Mouse (Mus musculus) T-helper 17 cell (primary cell): ENCODE data around the gene Ablim1.

Experiments used
- in situ Hi-C, 2 experiments: fragments of 300-600 bp; cut with MboI, MseI; formaldehyde crosslinking; loops; 1 replicate in 1 of 2; 2 replicates in 1 of 2; pipeline ENCODE4 v1.15.1; 2025; ENCODE audit warnings: high pct_unique_total_duplicates in 2 of 2

Gene Ablim1

DNA sequence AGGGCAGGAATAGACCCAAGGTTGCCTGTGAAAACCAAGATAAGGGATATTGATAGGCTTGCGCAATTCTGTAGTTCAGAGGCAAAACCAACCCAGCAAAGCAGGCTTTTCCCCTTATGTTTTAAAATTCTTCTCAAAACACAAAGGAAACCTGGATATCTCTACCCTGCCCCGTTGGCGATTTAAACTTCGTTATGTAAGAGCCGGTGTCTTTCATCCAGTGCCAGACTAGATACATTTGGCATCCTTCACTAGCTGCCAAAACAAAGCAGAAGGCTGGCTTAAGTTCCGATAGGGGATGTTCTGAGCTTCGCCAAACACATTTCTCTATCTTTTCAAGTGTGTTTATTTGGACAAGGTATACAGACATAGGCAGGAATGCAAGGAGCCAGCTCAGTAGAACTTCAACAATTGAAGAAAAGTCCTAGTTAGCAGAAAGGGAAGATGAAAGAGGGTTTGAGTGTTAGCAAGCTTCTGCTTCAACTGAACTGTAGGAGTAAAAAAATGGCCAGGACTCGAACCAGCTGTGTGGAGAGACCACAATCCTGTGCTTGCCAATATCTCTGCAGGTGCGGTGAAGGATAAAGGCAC lies 201.8 kb downstream of the Ablim1 start:
- in situ Hi-C loops: no loop called here

DNA sequence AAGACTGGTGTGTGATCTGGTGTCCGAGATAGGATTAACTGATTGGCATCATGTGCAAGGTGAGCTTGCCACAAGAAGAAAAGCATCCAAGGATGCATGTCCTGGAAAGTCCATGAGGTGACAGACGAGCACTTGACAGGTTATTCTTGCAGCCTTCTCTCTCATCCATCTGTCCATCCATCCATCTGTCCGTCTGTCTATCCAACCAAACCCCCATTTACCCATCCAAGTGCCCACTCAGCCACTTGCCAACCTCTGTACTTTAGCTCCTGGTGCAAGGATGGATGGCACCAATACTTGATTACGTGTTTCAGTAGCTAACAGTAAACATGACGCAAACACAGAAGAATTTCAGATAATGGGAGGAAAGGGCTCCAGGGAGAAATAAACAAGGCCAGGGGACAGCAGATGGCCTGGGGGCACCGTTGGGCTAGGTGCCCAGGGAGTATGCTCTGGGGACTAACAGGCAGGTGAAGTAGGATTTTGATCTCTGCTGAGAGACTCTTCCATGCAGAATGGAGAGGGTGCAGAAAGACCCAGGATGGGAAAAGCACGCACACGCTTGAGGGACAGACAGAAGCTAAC lies 202.4 kb downstream of the Ablim1 start:
- in situ Hi-C loops: no loop called here

DNA sequence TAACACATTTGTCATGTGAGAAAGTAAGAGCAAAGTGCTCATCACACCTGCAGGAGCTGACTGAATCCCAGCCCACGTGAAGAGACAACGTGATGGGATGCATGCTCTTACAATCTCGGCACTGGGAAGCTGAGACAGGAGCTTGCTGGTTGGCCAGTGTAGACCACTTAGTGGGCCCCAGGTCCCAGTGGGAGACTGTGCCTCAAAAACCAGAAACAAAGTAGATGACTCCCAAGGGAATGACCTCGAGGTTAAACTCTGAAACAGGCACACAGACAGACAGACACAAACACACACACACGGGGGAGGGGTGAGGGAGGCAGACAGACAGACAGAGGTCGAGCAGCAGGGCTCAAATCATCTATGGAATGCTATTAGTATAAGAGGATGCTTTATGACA lies 203.4 kb downstream of the Ablim1 start:
- in situ Hi-C loops: no loop called here

DNA sequence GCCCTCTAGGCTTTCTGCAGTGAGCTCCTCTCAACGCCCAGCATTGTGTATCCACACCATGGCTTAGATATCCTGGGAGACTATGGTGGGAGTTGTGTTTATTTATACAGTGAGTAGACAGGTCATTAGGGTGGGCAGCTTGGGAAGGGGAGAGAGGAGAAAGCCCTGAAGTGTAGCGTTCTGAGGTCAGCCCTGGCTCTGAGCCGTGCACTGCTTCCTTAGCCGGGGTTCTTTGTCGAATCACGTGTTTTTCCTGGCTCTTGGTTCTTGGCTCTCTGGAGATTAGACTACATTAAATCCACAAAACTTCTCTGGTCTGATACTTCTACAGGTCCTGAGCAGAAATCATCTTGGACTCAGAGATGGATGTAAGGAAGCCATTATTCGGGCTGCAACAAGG lies 205.1 kb downstream of the Ablim1 start:
- in situ Hi-C loops: loop anchor here in 1 of 2 experiments (5.0 kb wide), 1 partner anchor 42 kb away; no protein-coding TSS in a partner anchor

DNA sequence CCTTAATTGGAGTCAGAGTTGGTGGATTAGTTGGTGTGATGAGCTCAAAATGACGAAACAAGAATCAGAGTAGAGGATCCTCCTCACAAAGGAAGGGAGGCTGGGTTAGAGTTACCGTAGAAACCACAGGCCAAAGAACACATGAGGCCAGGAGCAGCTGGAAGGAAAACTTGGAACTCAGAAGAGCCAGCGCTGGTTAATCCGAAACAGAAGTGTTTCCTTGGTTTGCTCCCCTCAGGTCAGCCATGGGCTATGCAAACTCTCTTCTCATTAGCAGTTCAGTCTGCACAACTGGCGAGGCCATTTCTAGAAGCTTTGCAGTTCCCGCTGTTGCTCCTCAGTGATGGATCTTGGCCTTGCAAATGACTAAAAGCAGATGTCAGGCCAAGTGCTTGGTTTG lies 208.2 kb downstream of the Ablim1 start:
- in situ Hi-C loops: loop anchor here in 1 of 2 experiments (5.0 kb wide), 1 partner anchor 39 kb away; no protein-coding TSS in a partner anchor

DNA sequence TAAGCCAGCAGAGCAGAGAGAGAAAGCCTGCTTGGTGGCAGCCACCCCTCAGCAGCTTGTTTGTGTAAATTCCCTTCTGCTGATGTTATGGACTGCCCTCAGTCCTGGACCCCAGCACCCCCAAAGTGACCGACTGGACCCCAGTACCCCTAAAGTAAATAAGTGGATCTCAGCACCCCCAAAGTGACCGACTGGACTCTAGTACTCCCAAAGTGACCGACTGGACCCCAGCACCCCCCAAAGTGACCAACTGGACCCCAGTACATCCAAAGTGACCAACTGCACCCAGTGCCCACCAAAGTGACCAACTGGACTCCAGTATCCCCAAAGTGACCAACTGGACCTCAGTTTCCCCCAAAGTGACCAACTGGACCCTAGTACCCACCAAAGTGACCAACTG lies 208.7 kb downstream of the Ablim1 start:
- in situ Hi-C loops: loop anchor here in 1 of 2 experiments (5.0 kb wide), 1 partner anchor 39 kb away; no protein-coding TSS in a partner anchor

DNA sequence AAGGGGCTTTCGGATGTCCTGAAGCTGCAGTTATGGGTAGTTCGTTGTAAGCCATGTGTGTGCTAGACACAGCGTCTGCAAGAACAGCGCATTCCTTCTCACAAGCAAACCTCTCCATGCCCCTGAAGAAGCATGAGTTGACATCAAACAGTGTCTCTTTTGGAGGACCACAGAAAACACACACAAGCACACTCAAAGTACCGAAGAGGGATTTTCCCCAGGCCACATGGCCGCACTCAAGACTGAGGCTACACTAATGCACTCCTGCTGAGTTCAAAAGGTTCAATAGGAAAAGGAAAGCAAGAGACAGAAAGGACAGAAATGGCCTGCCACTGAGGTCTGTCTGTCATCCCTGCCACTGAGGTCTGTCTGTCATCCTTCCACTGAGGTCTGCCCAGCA lies 209.6 kb downstream of the Ablim1 start:
- in situ Hi-C loops: loop anchor here in 1 of 2 experiments (5.0 kb wide), 1 partner anchor 38 kb away; no protein-coding TSS in a partner anchor

DNA sequence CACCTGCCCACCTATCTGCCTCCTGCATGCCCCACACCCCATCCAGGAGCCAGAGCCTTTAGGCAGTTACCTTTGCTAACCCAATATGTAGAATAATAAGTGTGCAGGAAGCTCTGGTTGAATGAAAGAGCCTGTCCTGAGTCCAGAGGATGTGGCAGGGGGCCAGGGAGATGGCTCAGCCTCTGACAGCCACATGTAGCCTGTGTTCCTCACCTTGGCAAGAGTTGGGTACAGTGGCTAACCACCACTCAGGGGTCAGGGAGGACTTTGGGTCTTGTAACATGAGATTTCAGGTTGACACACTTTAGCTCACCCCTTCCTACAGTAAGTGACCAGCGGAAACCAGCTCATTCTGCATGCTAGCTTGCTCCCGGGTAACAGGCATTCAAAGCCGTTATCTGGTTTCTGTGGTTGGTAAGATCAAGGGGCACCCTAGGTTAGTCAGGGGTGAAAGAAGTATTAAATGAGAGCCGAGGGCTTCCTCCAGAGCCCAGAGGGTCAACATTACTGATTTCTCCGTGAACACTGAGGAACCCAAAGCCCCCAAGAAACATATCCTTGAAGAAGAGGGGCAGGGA lies 210.5 kb downstream of the Ablim1 start:
- in situ Hi-C loops: no loop called here

DNA sequence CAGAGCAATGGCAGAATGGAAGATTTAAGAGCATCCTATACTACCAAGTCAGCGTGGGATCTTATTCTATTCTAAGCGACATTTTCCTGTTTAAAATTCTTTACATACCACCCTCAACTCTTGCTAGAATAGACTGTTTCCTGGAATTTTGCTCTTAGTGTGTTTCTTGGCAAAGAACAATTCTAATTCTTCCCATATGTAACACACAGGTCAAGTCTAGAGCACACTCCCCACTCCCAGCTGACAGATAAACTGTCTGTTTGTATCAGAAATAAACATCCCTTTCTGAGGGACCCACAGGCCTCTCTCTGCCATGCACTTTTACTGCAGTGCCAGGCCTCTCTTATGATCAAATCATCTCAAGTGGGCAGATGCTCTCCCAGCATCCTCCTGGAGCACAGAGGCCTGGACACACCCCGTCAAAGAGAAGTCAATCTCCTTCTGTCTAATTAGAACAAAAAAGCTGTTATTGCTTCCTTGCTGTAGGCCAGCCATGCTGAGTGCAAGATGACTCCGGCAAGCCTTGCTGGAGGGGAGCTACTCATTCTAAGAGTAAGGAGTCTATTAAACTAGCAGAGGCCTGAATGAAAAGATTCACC lies 211.3 kb downstream of the Ablim1 start:
- in situ Hi-C loops: no loop called here

DNA sequence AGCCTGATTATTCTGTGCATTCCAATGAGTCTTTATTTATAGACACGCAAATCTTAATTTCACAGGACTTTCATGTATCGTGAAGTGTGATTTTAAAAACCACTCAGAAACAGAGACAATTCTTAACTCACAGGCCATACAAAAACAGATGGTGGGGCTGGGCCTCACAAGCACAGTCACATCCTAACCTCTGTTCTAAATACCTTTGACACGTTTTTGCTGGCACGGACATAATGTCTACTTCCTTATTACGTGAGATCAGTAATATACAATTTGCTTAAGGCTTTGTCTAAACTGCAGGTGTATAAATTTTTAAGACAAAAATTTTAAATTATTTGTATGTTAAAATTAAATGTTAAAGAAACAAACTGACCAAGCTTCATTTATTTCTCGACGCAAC lies 212.7 kb downstream of the Ablim1 start:
- in situ Hi-C loops: no loop called here

DNA sequence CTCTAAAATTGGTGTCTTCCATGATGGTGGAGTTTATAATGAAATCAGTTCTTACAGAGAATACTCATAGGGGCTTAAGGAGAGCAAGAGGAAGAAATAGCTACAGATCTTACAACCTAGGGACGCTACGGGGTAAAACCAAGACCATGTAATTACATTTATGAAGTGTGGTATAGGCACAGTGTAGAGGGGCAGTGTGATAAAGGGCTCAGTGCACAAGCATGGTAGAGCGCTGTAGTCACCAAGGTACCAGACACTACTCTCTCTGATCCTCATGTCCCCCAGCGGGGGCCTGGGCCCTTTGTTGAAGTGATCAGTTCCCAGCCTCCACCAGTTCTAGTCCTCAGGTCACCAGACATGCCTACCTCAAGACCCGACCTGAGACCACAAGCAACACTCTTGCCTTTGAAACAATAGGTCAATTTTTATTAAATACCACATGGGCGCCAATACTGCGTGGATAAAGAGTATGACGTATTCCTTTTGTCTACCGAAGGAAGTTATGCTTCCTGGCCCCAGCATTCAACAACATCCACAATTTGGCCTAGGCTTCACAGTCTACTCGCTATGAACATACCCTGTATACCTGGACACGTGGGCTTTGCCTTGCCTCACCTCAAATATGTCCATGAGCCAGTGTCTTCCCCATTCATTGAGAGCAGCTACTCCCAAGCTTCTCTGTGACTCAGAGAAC lies 213.8 kb downstream of the Ablim1 start:
- in situ Hi-C loops: no loop called here

DNA sequence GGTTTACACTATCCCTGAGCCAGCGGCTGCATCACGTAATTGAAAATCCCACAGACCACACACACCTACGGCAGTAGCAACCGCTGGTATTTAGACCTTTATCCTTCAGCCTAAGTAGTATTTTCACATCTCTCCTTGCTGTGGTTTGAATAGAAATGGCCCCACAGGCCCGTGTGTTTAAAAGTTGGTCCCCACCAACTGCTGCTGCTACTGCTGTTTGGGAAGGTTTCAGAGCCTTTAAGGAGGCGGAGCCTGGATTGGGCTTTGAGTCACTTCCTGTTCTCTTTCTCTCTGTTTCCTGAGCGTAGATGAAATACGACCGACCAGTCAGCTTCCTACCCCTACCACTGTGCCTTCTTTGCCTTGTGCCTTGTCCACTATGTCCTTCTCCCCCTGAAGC lies 214.7 kb downstream of the Ablim1 start:
- in situ Hi-C loops: no loop called here

DNA sequence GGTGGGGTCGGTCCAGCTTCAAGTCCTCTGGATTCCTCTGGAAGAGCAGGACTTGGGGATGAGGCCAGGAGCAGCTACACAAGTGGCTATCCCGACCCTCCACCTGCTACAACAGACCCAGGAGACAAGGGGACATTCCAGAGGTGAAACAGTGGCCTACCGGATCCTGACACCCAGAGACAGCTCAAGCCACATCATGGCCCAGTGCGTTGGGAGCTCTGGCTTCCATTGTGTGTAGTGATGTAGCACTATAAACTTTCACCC lies 215.7 kb downstream of the Ablim1 start:
- in situ Hi-C loops: no loop called here

DNA sequence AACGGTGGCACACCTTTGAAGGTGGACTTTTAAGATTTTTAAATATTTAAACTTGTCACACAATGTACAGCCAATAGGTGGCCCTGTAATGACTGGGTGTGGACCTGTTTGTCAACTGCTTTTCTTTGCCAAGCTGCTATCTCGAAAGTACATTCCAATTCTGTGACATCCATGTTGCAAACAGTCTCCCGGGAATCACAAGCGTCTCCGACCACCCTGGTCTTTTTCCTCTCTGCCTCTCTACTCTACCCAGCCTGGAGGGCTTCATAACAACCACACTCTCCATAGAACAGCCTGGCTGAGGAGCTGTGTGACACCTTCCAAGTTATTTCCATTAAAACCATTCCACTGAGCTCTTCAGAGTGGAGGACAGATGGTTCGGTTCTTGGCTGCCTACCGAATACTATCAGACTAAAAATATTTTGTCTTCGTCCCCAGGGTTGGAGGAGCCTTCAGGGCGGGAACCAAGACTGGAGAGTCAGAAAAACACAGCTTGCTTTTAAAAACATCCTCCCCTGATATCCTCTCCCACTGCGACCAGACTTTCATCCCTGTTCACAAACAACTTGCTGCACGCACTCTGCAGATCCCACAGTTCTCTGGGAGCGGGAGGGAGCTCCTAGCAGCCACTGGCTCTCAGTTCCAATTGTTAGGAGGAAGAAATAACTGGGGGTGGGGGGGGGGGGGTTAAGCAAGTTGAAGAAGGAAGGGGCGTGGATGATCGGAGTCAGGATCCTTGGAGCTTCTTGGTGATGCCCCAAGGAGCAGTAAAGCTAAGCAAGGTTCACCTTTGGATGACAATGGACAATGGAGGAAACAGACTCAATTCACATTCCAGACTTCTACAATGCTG lies 216.3 kb downstream of the Ablim1 start:
- in situ Hi-C loops: no loop called here

DNA sequence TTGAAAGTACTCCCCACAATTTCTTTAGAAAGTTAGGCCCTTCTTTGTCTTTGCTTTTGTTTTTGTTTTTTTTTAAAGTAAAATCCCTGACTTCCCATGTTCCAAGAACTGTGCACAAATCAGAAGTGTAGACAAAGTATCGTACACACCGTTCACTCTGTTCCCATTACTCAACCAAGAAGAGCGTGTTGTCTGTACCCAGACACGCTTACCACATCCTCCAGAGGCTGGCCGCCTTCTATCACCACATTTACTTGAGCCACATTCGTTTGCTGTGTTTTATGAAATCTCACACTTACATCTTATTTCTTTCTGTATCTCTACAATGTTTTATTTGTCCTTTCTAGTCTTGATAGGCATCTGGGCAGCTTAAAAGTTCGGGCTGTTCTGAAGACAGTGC lies 219.4 kb downstream of the Ablim1 start:
- in situ Hi-C loops: no loop called here

DNA sequence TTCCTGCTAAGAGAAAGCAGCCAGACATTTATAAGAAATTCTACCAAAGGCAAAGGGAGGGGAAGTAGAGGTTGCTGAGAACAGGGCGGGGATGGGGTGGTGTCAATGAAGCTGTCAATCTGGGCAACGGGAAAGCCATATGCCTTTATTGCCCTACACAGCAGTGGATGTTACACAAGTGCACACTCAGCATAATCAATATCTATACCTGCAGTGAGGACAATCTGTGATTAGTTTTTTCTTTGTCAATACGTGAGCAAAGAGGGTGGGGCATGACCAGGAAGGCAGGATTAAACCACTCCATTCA lies 221.1 kb downstream of the Ablim1 start:
- in situ Hi-C loops: no loop called here

DNA sequence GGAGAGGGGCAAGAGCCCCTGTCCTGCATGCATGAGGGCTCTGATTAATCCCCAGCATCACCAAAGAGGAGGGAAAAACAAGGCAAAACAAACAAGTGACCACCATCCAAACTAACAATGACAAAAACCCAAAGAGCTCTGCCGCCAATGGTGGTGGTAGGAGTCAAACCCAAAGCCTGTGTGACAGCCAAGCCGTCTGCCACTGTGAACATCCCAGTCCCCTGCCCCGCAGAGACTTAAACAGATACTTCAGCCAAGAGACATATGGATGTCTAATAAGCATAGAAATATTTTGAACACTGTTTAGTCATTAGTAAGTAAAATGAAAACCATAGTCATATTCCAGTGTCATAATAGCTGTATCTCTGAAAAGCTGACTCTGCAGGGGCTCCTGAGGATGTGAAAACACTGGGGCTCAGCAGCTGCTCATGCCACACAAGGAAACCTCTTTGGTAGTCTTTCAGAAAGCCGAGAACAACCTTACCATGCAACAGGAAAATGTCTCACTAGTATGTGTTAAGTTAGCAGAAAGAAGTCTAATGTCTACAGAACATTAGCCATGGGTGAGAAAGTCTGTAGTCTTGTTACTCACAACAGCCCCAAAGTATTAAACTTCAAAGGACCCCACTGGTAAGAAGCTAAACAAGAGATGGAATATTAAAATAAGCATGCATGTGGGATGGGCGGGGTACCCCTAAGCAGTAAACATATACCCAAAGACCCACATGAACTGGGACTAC lies 221.6 kb downstream of the Ablim1 start:
- in situ Hi-C loops: no loop called here

DNA sequence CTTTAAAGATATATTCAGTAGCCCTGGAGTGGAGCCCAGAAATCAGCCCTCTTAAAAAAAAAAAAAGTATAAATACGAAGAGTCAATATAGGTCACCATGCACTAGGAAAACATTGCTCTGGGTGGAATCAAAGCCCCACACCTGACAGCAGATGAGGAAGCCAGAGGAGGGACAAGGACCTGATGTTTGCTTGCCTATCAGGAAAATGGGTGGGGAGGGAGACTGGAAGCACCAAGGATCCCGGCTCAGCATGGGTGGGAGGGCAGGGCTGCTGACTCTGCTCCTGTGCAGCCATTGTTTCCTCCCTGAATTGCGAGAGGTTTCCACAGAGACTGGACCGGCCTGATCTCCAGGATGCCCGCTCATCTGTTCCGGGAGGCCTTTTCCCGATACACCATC lies 223.4 kb downstream of the Ablim1 start:
- in situ Hi-C loops: no loop called here

DNA sequence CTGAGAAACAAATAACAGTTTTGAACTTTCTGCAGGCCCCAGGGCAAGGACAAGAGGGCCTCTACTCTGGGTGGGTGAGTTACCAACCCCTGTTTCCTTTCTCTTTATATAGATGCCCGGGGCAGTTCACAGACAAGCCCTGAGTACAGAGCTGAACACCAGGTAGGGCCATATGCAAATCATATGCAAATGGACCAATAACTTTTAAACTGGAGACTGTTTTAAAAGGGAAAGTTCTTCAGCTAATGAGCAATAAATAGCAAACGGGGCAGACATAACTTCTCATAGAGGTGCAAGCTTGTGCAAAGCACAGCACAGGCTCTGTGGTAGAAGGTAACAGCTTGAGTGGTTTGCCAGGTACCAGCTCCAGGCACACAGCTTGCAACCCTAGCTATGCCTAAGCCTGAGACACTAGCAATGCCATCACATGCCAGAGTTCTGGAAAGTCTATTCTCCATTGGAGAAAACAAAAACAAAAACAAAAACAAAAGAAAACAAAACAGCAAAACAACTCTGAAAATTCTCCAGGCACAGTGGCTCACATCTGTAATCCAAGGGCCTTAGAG lies 225.8 kb downstream of the Ablim1 start:
- in situ Hi-C loops: no loop called here

DNA sequence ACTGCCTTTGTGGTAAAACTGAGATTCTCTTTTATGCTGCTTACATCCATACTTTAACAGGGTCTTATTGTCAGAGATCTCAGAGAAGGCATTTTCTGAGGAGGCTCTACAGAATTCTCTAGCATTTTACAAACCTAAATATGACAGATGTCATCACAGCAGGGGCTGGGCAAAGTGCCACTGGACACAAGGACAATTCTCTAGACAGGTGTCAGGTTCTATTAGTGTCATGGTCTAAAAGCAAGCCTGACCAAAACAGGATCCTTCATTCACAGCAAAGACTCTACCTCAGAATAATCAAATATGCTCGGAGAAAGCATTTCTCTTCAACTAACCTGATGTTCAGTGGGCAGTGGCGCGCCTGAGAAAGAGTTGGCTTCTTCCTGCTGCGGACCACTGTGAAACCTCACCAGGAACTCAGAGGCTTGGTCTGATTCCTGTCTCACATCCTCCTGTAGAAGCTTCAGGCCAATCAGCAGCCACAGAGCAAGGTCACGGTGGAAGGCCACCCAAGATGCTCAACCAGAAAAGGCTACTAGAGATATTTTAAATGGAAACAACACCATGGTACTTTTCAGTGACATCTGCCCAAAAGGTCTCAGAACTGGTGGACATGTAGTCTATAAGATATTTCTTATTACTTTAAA lies 230.1 kb downstream of the Ablim1 start:
- in situ Hi-C loops: no loop called here
